Mouse (Mus musculus): ENCODE data around the gene Itgb7. TPM values are rescaled to one million over a fixed set of nuclear protein-coding genes. Genes with fewer than 3 reads are reported as not detected.
A peak's percentile ranks its signal among the peaks of the same experiment; 100 is the strongest.

Gene Itgb7
- polyA plus RNA-seq, 1 experiment from 2014 or later: 5.6 TPM

GRCm38 (mm10) chr15:102217325-102217724, 14.4 kb downstream of the Itgb7 start:
- no peaks in the 10 kb centered on the region for H3K9me3 ChIP-seq (replicated peaks; ENCODE audit: control insufficient read depth, low read length)
- no peak overlapping the region for H3K4me2 ChIP-seq (ENCODE audit: low read depth, low read length)
- 0 out of 2 replicates have a peak, but pooled peaks cover 5% of the 10 kb centered on the region for H3K36me3 ChIP-seq (ENCODE audit: control insufficient read depth, insufficient read depth, low read length)
- H3K4me1 ChIP-seq (ENCODE audit: control insufficient read depth, insufficient read depth, low read length): no peaks in the 10 kb centered on the region
- no peak overlapping the region for H3K4me3 ChIP-seq (replicated peaks; ENCODE audit: low read length)
- no peak overlapping the region for H3K27ac ChIP-seq (ENCODE audit: low read length)
- no peak overlapping the region for H3K9ac ChIP-seq (ENCODE audit: low read length)
- peak; percentile 30; the same call in 1 of the 2 replicates for ATAC-seq (ENCODE audit: insufficient read depth, low FRiP score)
- WGBS: 76% methylated on average over 7 of the region's 7 CpGs
- no peaks in the 10 kb centered on the region for H3K27me3 ChIP-seq (ENCODE audit: control insufficient read depth, insufficient read depth, low read length)

- ATAC-seq (ENCODE audit: insufficient read depth, low FRiP score): peak; percentile 35; the same call in 1 of the 2 replicates
- H3K9me3 ChIP-seq (replicated peaks; ENCODE audit: control insufficient read depth, low read length): no peaks in the 10 kb centered on the region
- H3K9ac ChIP-seq (ENCODE audit: low read length): no peak overlapping the region
- H3K27me3 ChIP-seq (ENCODE audit: control insufficient read depth, insufficient read depth, low read length): no peaks in the 10 kb centered on the region
- WGBS: 78% methylated on average over 16 of the region's 16 CpGs
- no peak overlapping the region for H3K4me3 ChIP-seq (replicated peaks; ENCODE audit: low read length)
- H3K27ac ChIP-seq (ENCODE audit: low read length): no peak overlapping the region
- no peak overlapping the region for H3K4me2 ChIP-seq (ENCODE audit: low read depth, low read length)
- no peaks in the 10 kb centered on the region for H3K4me1 ChIP-seq (ENCODE audit: control insufficient read depth, insufficient read depth, low read length)
- H3K36me3 ChIP-seq (ENCODE audit: control insufficient read depth, insufficient read depth, low read length): 0 out of 2 replicates have a peak, but pooled peaks cover 6% of the 10 kb centered on the region
These were observed 15.1 kb downstream of the Itgb7 start for GRCm38 (mm10) chr15:102216459-102217228.

GRCm38 (mm10) chr15:102215624-102216023, 16.1 kb downstream of the Itgb7 start:
- Histone ChIP-seq H3K4me2 (ENCODE audit: low read depth, low read length) (no peak overlapping the region), H3K36me3 (ENCODE audit: control insufficient read depth, insufficient read depth, low read length) (peaks cover 10% of the 10 kb centered on the region), H3K27ac (ENCODE audit: low read length) (no peak overlapping the region), H3K9me3 (replicated peaks; ENCODE audit: control insufficient read depth, low read length) (no peaks in the 10 kb centered on the region), H3K4me3 (replicated peaks; ENCODE audit: low read length) (no peak overlapping the region), H3K4me1 (ENCODE audit: control insufficient read depth, insufficient read depth, low read length) (no peaks in the 10 kb centered on the region), H3K9ac (ENCODE audit: low read length) (no peak overlapping the region), H3K27me3 (ENCODE audit: control insufficient read depth, insufficient read depth, low read length) (no peaks in the 10 kb centered on the region)
- no peak for ATAC-seq (ENCODE audit: insufficient read depth, low FRiP score)
- WGBS: 72% methylated on average over 6 of the region's 6 CpGs

- no peak overlapping the region for H3K9ac ChIP-seq (ENCODE audit: low read length)
These were observed 17.6 kb downstream of the Itgb7 start for GRCm38 (mm10) chr15:102214132-102214531.

GRCm38 (mm10) chr15:102211895-102212294, 19.8 kb downstream of the Itgb7 start:
- H3K9me3 ChIP-seq (replicated peaks; ENCODE audit: control insufficient read depth, low read length): no peaks in the 10 kb centered on the region
- H3K9ac ChIP-seq (ENCODE audit: low read length): no peak overlapping the region
- 77% methylated on average over 6 of the region's 6 CpGs for WGBS
- H3K27me3 ChIP-seq (ENCODE audit: control insufficient read depth, insufficient read depth, low read length): no peaks in the 10 kb centered on the region
- H3K4me3 ChIP-seq (replicated peaks; ENCODE audit: low read length): no peak overlapping the region
- no peak overlapping the region for H3K27ac ChIP-seq (ENCODE audit: low read length)
- ATAC-seq (ENCODE audit: insufficient read depth, low FRiP score): no peak
- H3K4me1 ChIP-seq (ENCODE audit: control insufficient read depth, insufficient read depth, low read length): peaks cover 4% of the 10 kb centered on the region; the same call in 1 of the 2 replicates
- H3K36me3 ChIP-seq (ENCODE audit: control insufficient read depth, insufficient read depth, low read length): peaks cover 26% of the 10 kb centered on the region
- H3K4me2 ChIP-seq (ENCODE audit: low read depth, low read length): no peak overlapping the region

More at GRCm38 (mm10) chr15:102214132-102214531, 17.6 kb downstream of the Itgb7 start:
- no peaks in the 10 kb centered on the region for H3K9me3 ChIP-seq (replicated peaks; ENCODE audit: control insufficient read depth, low read length)
- H3K27me3 ChIP-seq (ENCODE audit: control insufficient read depth, insufficient read depth, low read length): no peaks in the 10 kb centered on the region
- no peaks in the 10 kb centered on the region for H3K4me1 ChIP-seq (ENCODE audit: control insufficient read depth, insufficient read depth, low read length)
- ATAC-seq (ENCODE audit: insufficient read depth, low FRiP score): no peak
- no peak overlapping the region for H3K4me2 ChIP-seq (ENCODE audit: low read depth, low read length)
- no peak overlapping the region for H3K27ac ChIP-seq (ENCODE audit: low read length)
- no peak overlapping the region for H3K4me3 ChIP-seq (replicated peaks; ENCODE audit: low read length)
- 41% methylated on average over 2 of the region's 2 CpGs for WGBS
- H3K36me3 ChIP-seq (ENCODE audit: control insufficient read depth, insufficient read depth, low read length): peaks cover 16% of the 10 kb centered on the region

- Histone ChIP-seq H3K9ac (ENCODE audit: low read length) (no peak overlapping the region), H3K9me3 (replicated peaks; ENCODE audit: control insufficient read depth, low read length) (no peaks in the 10 kb centered on the region), H3K27me3 (ENCODE audit: control insufficient read depth, insufficient read depth, low read length) (no peaks in the 10 kb centered on the region), H3K4me1 (ENCODE audit: control insufficient read depth, insufficient read depth, low read length) (peaks cover 11% of the 10 kb centered on the region), H3K27ac (ENCODE audit: low read length) (no peak overlapping the region), H3K4me3 (replicated peaks; ENCODE audit: low read length) (no peak overlapping the region), H3K4me2 (ENCODE audit: low read depth, low read length) (no peak overlapping the region), H3K36me3 (ENCODE audit: control insufficient read depth, insufficient read depth, low read length) (peaks cover 26% of the 10 kb centered on the region)
- ATAC-seq (ENCODE audit: insufficient read depth, low FRiP score): no peak
- WGBS: 92% methylated on average over 4 of the region's 4 CpGs
These were observed 20.9 kb downstream of the Itgb7 start for GRCm38 (mm10) chr15:102210816-102211215.

- no peak for ATAC-seq (ENCODE audit: insufficient read depth, low FRiP score)
- 88% methylated on average over 8 of the region's 8 CpGs for WGBS
- H3K27me3 ChIP-seq (ENCODE audit: control insufficient read depth, insufficient read depth, low read length): no peaks in the 10 kb centered on the region
These were observed 22.6 kb downstream of the Itgb7 start for GRCm38 (mm10) chr15:102209114-102209513.

GRCm38 (mm10) chr15:102208092-102208561, 23.6 kb downstream of the Itgb7 start:
- 59% methylated on average over 9 of the region's 9 CpGs for WGBS
- Histone ChIP-seq H3K36me3 (ENCODE audit: control insufficient read depth, insufficient read depth, low read length) (peaks cover 29% of the 10 kb centered on the region), H3K4me3 (replicated peaks; ENCODE audit: low read length) (no peak overlapping the region), H3K4me2 (ENCODE audit: low read depth, low read length) (no peak overlapping the region), H3K27me3 (ENCODE audit: control insufficient read depth, insufficient read depth, low read length) (no peaks in the 10 kb centered on the region), H3K9me3 (replicated peaks; ENCODE audit: control insufficient read depth, low read length) (no peaks in the 10 kb centered on the region), H3K9ac (ENCODE audit: low read length) (no peak overlapping the region), H3K27ac (ENCODE audit: low read length) (no peak overlapping the region), H3K4me1 (ENCODE audit: control insufficient read depth, insufficient read depth, low read length) (peaks cover 24% of the 10 kb centered on the region)
- ATAC-seq (ENCODE audit: insufficient read depth, low FRiP score): no peak

More at GRCm38 (mm10) chr15:102209114-102209513, 22.6 kb downstream of the Itgb7 start:
- Histone ChIP-seq H3K9ac (ENCODE audit: low read length) (no peak overlapping the region), H3K9me3 (replicated peaks; ENCODE audit: control insufficient read depth, low read length) (no peaks in the 10 kb centered on the region), H3K36me3 (ENCODE audit: control insufficient read depth, insufficient read depth, low read length) (peaks cover 29% of the 10 kb centered on the region), H3K4me2 (ENCODE audit: low read depth, low read length) (no peak overlapping the region), H3K4me1 (ENCODE audit: control insufficient read depth, insufficient read depth, low read length) (peaks cover 24% of the 10 kb centered on the region), H3K27ac (ENCODE audit: low read length) (no peak overlapping the region), H3K4me3 (replicated peaks; ENCODE audit: low read length) (no peak overlapping the region)

- Histone ChIP-seq H3K9me3 (replicated peaks; ENCODE audit: control insufficient read depth, low read length) (no peaks in the 10 kb centered on the region), H3K4me2 (ENCODE audit: low read depth, low read length) (no peak overlapping the region), H3K27me3 (ENCODE audit: control insufficient read depth, insufficient read depth, low read length) (no peaks in the 10 kb centered on the region), H3K4me3 (replicated peaks; ENCODE audit: low read length) (no peak overlapping the region), H3K36me3 (ENCODE audit: control insufficient read depth, insufficient read depth, low read length) (peaks cover 25% of the 10 kb centered on the region), H3K27ac (ENCODE audit: low read length) (no peak overlapping the region), H3K9ac (ENCODE audit: low read length) (no peak overlapping the region), H3K4me1 (ENCODE audit: control insufficient read depth, insufficient read depth, low read length) (peaks cover 30% of the 10 kb centered on the region)
- WGBS: 74% methylated on average over 3 of the region's 3 CpGs
- no peak for ATAC-seq (ENCODE audit: insufficient read depth, low FRiP score)
These were observed 24.4 kb downstream of the Itgb7 start for GRCm38 (mm10) chr15:102207351-102207750.
